Mouse (Mus musculus): ENCODE results near the gene Znrf3. TPM values are rescaled to one million over a fixed set of nuclear protein-coding genes. Genes with fewer than 3 reads are reported as not detected.

Znrf3 gene
- polyA plus RNA-seq, 1 experiment from 2014 or later = 13.1 TPM

DNA sequence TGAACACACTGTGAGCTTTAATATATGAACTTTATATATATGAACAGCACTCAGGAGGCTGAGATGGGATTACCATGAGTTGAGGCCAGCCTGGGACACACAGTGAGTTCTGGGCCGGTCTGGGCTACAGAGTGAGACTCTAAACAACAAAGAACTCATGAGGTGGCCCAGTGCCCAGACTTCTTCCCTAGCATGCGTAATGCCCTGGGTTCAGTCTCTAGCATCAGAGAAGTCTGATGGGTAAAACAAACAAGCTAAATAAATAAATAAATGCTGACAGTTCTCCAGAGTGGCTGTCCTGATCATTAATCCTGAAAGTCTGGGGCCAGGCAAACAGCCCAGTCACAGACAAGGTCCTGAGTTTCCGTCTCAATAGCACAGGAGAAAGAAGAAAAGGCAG lies 25.4 kb upstream of the Znrf3 start:
- DNase-seq (ENCODE audit: low spot score) = no peak
- WGBS = 79% methylated on average over 3 of the region's 3 CpGs
- Histone ChIP-seq H3K36me3 (replicated peaks) (no peaks in the 10 kb centered on the region), H3K4me3 (no peak overlapping the region), H3K4me1 (no peaks in the 10 kb centered on the region), H3K27ac (replicated peaks) (no peak overlapping the region), H3K9me3 (no peaks in the 10 kb centered on the region; the same call in 1 of the 2 replicates), H3K27me3 (replicated peaks; ENCODE audit: low read depth, poor library complexity, severe bottlenecking) (no peaks in the 10 kb centered on the region)

DNA sequence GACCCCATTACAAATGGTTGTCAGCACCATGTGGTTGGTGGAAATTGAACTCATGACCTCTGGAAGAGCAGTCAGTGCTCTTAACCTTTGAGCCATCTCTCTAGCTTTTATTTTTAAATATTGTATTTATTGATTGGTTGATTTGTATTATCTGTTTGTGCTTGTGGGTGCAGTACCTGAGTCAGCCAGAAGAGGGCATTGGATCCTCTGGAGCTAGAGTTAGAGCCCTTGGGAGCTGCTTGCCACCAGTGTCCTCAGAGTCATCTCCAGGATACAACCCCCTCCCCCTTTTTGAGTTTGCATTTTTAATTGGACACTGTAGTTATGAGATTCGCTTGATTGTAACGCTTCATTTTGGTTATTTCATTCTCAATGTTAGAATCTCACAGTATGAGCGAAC lies 24.4 kb upstream of the Znrf3 start:
- Histone ChIP-seq H3K4me1 (no peaks in the 10 kb centered on the region), H3K27ac (replicated peaks) (no peak overlapping the region), H3K27me3 (replicated peaks; ENCODE audit: low read depth, poor library complexity, severe bottlenecking) (no peaks in the 10 kb centered on the region), H3K36me3 (replicated peaks) (no peaks in the 10 kb centered on the region), H3K4me3 (no peak overlapping the region), H3K9me3 (no peaks in the 10 kb centered on the region; the same call in 1 of the 2 replicates)
- WGBS = 75% methylated on average over 3 of the region's 3 CpGs
- DNase-seq (ENCODE audit: low spot score) = peak; percentile 50

DNA sequence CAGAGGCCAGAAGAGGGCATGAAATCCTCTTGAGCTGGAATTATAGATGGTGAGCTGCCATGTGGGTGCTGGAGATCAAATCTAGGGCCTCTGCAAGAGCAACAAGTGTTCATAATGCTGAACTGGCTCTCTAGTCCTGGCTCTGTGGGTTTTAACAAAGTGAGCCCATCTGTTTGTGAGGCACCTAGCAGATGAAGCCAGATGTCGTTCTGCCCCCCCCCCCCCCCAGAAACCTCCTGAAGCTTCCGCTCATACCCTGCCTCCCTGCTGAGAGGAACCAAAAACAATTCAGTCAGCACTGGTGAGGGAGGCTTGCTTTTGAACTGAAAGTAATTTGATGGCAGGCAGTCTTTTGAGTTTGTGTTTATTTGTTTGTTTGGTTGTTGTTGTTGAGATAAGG lies 23.8 kb upstream of the Znrf3 start:
- Histone ChIP-seq H3K36me3 (replicated peaks) (no peaks in the 10 kb centered on the region), H3K4me1 (no peaks in the 10 kb centered on the region), H3K27me3 (replicated peaks; ENCODE audit: low read depth, poor library complexity, severe bottlenecking) (no peaks in the 10 kb centered on the region), H3K4me3 (no peak overlapping the region), H3K27ac (replicated peaks) (no peak overlapping the region), H3K9me3 (no peaks in the 10 kb centered on the region; the same call in 1 of the 2 replicates)
- 50% methylated on average over 2 of the region's 2 CpGs for WGBS
- no peak for DNase-seq (ENCODE audit: low spot score)

DNA sequence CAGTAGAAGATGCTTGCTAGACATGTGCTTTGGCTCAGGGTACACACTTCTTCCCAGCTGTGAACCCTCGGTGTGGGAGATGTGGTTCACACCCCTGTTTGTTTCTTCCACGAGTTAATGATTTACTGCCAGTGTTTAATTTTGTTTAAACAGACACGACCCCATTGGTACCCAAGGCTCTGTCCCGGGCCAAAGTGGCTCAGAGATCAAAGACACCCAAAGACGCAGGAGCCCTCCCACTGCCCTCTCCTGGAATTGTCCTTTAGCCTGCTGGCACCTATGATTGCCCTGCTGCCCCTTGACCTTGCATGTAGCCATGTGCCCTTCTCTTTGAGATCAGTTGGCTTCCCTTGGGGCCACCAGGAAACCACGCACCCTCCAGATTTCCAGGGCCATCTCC lies 7.3 kb upstream of the Znrf3 start:
- no peak for DNase-seq (ENCODE audit: low spot score)
- Histone ChIP-seq H3K27ac (replicated peaks) (no peak overlapping the region), H3K4me1 (no peaks in the 10 kb centered on the region), H3K27me3 (replicated peaks; ENCODE audit: low read depth, poor library complexity, severe bottlenecking) (peaks cover 10% of the 10 kb centered on the region), H3K9me3 (no peaks in the 10 kb centered on the region), H3K36me3 (replicated peaks) (no peaks in the 10 kb centered on the region), H3K4me3 (no peak overlapping the region)
- WGBS = 68% methylated on average over 6 of the region's 6 CpGs

DNA sequence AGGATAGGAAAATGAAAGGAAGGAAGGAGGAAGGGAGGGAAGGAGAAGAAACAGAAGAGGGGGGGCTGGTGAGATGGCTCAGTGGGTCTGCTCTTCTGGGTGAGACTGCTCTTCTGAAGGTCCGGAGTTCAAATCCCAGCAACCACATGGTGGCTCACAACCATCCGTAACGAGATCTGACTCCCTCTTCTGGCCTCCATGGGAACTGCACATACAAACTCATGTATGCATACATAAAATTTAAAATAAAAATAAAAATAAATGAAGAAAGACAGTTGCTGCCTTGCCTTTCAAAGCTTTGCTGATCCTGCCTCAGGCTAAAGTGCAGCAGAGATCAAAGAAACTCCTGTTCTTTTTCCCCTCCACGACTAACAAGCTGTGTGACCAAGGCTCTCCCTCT lies 6.7 kb upstream of the Znrf3 start:
- 57% methylated on average over 4 of the region's 4 CpGs for WGBS
- no peak overlapping the region for H3K27ac ChIP-seq (replicated peaks)
- peaks cover 13% of the 10 kb centered on the region for H3K27me3 ChIP-seq (replicated peaks; ENCODE audit: low read depth, poor library complexity, severe bottlenecking)
- H3K4me1 ChIP-seq = no peaks in the 10 kb centered on the region
- H3K36me3 ChIP-seq (replicated peaks) = no peaks in the 10 kb centered on the region
- no peak for DNase-seq (ENCODE audit: low spot score)
- no peaks in the 10 kb centered on the region for H3K9me3 ChIP-seq
- no peak overlapping the region for H3K4me3 ChIP-seq

DNA sequence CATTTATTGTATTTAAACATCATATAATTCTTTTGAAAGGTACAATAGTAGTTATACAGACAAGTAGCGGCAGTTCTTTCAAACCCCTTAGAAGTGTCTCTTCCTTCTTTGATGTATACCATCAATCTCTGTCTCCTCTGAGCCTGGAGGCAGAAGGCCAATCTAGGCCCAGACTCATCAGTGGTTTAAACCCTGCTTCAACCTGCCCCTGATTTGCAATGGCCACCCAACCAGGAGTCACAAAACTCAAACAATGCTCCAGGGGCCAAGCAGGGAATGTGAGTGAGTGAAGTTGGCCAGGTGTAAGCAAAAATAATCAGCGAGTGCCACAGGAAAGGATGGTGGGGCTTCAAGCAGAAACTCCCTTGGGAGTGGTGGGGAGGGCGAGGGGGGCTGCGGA lies 6.1 kb upstream of the Znrf3 start:
- DNase-seq (ENCODE audit: low spot score) = peak; percentile 19
- WGBS = 76% methylated on average over 4 of the region's 4 CpGs

DNA sequence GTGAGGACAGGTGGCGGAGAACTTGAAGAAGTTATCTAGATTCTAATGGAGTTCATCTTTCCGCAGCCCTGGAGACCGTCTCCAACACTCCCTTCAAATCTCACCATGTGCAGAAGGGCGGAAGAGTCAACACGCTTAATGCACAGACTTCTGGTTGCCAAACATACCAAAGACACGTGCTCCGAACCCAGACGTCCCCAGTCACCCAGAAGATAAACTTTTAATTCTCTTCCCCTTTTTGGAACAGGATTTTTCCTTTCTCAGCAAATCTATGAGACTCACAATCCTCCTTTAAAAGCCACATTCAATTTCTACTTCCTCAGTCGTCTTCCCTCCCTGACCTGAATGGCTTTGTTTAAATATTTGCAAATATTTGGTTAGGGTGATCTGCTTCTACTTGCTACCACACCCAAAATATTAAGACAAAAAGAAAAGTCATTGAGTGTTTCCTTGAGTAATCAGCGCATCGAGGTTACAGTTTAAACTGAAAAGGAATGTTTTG lies 856 bp upstream of the Znrf3 start:
- no peak overlapping the region for H3K27ac ChIP-seq (replicated peaks)
- peaks cover 38% of the 10 kb centered on the region for H3K4me1 ChIP-seq
- DNase-seq (ENCODE audit: low spot score) = no peak
- WGBS = 21% methylated on average over 11 of the region's 11 CpGs
- H3K27me3 ChIP-seq (replicated peaks; ENCODE audit: low read depth, poor library complexity, severe bottlenecking) = peaks cover 21% of the 10 kb centered on the region
- peak overlapping the region; percentile 89 for H3K4me3 ChIP-seq
- no peaks in the 10 kb centered on the region for H3K9me3 ChIP-seq
- no peaks in the 10 kb centered on the region for H3K36me3 ChIP-seq (replicated peaks)

More for the DNA sequence above, 6.1 kb upstream of the Znrf3 start:
- Histone ChIP-seq H3K9me3 (no peaks in the 10 kb centered on the region), H3K4me3 (no peak overlapping the region), H3K27ac (replicated peaks) (no peak overlapping the region), H3K4me1 (no peaks in the 10 kb centered on the region), H3K27me3 (replicated peaks; ENCODE audit: low read depth, poor library complexity, severe bottlenecking) (peaks cover 19% of the 10 kb centered on the region), H3K36me3 (replicated peaks) (no peaks in the 10 kb centered on the region)

DNA sequence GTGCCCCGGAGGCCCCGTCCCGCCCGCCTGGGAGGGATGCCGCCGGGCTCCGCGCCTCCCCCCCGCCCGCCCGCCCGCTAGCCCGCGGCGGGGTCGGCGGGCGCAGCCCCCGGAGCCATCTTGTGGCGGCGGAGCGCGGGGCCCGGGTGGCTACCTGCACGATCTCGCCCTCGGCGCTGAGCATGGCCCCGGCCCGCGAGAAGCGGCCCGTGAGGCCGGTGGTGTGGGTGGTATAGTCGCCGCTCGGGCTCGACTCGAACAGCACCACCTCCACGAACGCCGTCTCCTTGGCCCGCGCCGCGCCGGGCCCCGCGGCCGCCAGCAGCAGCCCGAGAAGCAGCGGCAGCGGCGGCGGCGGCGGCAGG lies 431 bp downstream of the Znrf3 start:
- Histone ChIP-seq H3K36me3 (replicated peaks) (no peaks in the 10 kb centered on the region), H3K4me1 (peaks cover 41% of the 10 kb centered on the region), H3K27ac (replicated peaks) (peak overlapping the region; percentile 93), H3K27me3 (replicated peaks; ENCODE audit: low read depth, poor library complexity, severe bottlenecking) (peaks cover 21% of the 10 kb centered on the region), H3K9me3 (no peaks in the 10 kb centered on the region), H3K4me3 (peak overlapping the region; percentile 89)
- DNase-seq (ENCODE audit: low spot score) = peak; percentile 65
- WGBS = 2% methylated on average over 57 of the region's 57 CpGs

DNA sequence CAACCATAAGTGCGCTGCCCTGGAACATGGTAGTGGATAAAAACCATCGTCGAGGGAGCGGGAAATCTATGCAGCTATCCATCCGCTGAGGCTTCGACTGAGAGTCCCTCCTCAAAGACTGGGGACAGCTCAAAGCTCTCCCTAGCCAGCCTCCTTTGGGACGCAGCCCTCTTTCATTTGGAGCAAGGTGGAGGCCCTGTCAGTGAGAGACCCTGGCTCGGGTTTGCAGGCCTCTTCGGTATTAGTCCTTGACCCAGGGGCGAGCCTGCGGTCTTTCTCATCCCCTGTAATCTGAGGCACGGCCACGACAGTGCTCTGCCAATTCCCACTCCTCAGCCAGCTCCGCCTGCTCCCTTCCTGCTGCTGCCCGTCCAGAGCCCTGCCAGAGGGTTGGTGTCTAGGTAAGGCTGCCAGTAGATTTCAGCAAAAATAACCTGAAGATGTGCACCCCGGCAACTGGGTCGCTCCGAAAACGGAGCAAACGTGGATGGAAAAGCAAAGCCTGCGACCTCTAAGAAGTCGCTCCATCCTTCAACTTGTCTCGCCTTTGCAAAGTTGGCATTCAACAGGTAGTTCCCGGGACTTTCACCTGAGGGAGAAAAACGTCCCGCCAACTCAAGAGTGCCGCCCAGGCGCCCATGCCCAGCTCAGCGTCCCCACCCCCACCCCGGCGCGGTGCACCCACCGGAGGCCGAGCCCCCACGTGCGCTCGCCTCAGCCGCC lies 975 bp downstream of the Znrf3 start:
- H3K4me1 ChIP-seq = peaks cover 41% of the 10 kb centered on the region
- under 1% methylated on average over 38 of the region's 38 CpGs for WGBS

DNA sequence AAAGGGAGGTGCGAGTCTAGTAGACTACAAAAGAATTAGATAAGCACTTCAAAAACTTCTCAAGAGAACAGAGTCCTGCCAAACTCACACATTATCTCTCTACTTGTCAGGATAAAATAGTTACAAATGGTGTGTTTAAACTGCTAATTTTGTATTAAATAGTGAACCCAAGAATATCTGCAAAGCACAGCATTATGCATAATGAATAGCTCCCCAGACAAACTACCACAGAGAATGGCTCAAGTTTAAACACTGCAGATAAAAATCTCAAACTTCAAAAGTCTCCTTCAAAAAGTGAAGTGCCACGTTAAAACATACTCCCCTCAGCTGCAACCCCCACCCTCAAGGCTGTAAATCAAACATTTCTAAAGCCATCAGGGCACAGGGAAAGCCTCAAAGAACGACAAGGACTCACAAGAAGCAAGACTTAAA lies 2.0 kb downstream of the Znrf3 start:
- Histone ChIP-seq H3K9me3 (no peaks in the 10 kb centered on the region), H3K4me3 (peak overlapping the region; percentile 89), H3K27ac (replicated peaks) (no peak overlapping the region), H3K36me3 (replicated peaks) (no peaks in the 10 kb centered on the region), H3K27me3 (replicated peaks; ENCODE audit: low read depth, poor library complexity, severe bottlenecking) (peaks cover 17% of the 10 kb centered on the region), H3K4me1 (peaks cover 41% of the 10 kb centered on the region)
- DNase-seq (ENCODE audit: low spot score) = no peak
- 27% methylated on average over 3 of the region's 3 CpGs for WGBS

More for the DNA sequence above, 975 bp downstream of the Znrf3 start:
- Histone ChIP-seq H3K27ac (replicated peaks) (peak overlapping the region; percentile 93), H3K36me3 (replicated peaks) (no peaks in the 10 kb centered on the region), H3K9me3 (no peaks in the 10 kb centered on the region), H3K4me3 (peak overlapping the region; percentile 89), H3K27me3 (replicated peaks; ENCODE audit: low read depth, poor library complexity, severe bottlenecking) (peaks cover 21% of the 10 kb centered on the region)
- DNase-seq (ENCODE audit: low spot score) = peak; percentile 68

DNA sequence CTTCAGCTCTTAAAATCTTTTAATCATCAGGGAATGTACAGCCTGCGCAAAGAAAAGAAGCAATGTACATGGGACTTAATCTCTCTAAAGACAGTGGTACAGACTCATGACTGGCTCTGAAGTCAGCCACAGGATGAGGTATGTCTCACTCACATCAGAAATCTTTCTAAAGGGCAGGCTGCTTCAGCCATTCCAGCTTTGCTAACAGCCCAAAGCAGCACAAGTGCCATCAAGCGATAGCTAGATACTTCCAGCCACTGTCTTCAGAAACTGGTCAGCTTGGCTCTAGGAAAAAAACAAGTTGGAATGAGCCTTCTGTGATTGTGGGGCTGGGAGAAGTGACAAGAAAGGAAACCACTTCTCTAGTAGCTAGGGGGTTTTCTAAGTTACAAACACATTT lies 7.0 kb downstream of the Znrf3 start:
- no peaks in the 10 kb centered on the region; the same call in none of the 2 replicates for H3K36me3 ChIP-seq (replicated peaks)
- no peak overlapping the region for H3K27ac ChIP-seq (replicated peaks)
- DNase-seq (ENCODE audit: low spot score) = no peak
- no peaks in the 10 kb centered on the region for H3K27me3 ChIP-seq (replicated peaks; ENCODE audit: low read depth, poor library complexity, severe bottlenecking)
- H3K9me3 ChIP-seq = no peaks in the 10 kb centered on the region
- no peak overlapping the region for H3K4me3 ChIP-seq
- 88% methylated on average over 2 of the region's 2 CpGs for WGBS
- H3K4me1 ChIP-seq = peaks cover 36% of the 10 kb centered on the region

DNA sequence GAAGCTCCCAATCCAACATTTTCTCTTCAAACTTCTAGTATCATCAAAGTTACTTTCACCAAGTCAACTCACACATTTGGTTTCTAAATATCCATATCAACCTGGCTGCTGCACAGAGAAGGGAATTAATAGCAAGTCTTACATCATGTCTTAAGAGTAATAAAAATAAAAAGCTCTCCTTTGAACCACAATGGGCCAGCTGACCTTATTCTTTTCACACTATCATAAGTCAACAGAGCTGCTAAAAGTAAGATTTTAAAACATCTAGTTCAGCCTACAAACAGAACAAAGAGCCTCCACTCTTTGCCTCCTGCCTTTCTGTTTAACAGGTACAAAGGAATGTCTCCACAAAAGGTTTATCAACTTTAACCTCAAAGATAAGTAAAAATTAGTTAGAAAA lies 7.7 kb downstream of the Znrf3 start:
- Histone ChIP-seq H3K27me3 (replicated peaks; ENCODE audit: low read depth, poor library complexity, severe bottlenecking) (no peaks in the 10 kb centered on the region), H3K4me3 (no peak overlapping the region), H3K27ac (replicated peaks) (no peak overlapping the region), H3K9me3 (no peaks in the 10 kb centered on the region), H3K4me1 (peaks cover 30% of the 10 kb centered on the region), H3K36me3 (replicated peaks) (no peaks in the 10 kb centered on the region; the same call in none of the 2 replicates)
- no peak for DNase-seq (ENCODE audit: low spot score)

DNA sequence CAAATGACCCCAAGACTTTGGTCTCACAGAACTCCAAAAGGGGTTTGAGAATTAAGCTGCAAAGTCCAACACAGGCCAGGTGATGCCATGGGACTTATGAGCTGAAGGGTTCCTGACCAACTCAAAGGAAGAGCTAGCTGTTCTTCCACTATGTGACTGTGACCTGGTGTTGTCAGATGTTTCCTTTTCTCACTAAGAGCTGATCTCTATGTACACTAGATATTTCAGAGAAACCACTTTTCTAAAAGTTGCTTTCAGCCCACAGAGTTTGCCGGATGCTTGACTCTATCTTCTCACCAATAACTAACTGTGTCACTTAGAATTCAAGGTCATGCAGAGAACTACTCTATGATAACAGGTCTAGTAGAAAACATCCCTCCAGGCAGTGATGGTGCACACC lies 9.2 kb downstream of the Znrf3 start:
- WGBS = 95% methylated on average over 1 of the region's 1 CpGs
- peaks cover 21% of the 10 kb centered on the region for H3K4me1 ChIP-seq

More for the DNA sequence above, 9.2 kb downstream of the Znrf3 start:
- no peak overlapping the region for H3K4me3 ChIP-seq
- H3K36me3 ChIP-seq (replicated peaks) = no peaks in the 10 kb centered on the region; the same call in none of the 2 replicates
- DNase-seq (ENCODE audit: low spot score) = no peak
- no peak overlapping the region for H3K27ac ChIP-seq (replicated peaks)
- no peaks in the 10 kb centered on the region for H3K9me3 ChIP-seq
- H3K27me3 ChIP-seq (replicated peaks; ENCODE audit: low read depth, poor library complexity, severe bottlenecking) = no peaks in the 10 kb centered on the region
